Mouse (Mus musculus): ENCODE results near the gene Rnf187. TPM values are rescaled to one million over a fixed set of nuclear protein-coding genes. Genes with fewer than 3 reads are reported as not detected.

The Rnf187 gene
- polyA plus RNA-seq, 1 experiment from 2014 or later = 45.0 TPM

DNA sequence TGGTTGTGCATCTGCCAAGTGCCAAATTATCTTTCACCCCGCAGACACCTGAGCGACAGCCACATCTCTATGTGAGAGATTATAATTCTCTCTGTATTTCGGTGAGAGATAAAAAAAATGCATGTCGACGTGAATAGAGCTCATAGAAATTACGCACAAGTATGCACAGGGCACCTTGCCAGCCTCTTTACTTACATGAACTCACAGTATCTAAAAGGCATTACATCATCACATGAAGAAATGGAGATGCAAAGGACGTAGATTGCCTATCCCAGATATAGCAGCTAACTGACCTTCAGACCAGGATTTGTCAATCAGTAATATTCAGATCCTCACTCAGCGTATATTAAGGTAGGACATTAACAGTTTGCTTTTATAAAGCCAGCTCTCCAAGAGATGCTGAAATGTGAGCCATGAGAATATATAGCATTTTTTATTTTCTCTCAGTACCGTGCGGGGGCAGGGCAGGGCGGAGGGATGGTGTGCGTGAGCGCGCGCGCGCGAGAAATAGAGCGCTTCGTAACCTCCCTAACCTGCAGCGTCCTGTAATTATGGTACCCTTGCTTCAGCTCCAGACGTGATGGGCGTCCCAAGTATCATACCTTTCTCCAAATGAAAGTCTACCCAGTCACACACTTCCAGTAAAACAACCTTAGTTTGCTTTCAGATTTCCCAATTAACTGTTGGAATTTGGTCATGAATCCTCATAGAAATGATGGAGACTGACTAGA lies 9.2 kb upstream of the Rnf187 start:
- H3K27ac ChIP-seq = no peak overlapping the region
- 31% methylated on average over 22 of the region's 23 CpGs for WGBS (ENCODE audit: missing documents)
- peak overlapping the region; percentile 15; the same call in 1 of the 2 replicates for H3K4me3 ChIP-seq (ENCODE audit: inconsistent target)
- no peaks in the 10 kb centered on the region for H3K79me2 ChIP-seq (ENCODE audit: inconsistent target)
- no peaks in the 10 kb centered on the region for H3K36me3 ChIP-seq (ENCODE audit: inconsistent target)

DNA sequence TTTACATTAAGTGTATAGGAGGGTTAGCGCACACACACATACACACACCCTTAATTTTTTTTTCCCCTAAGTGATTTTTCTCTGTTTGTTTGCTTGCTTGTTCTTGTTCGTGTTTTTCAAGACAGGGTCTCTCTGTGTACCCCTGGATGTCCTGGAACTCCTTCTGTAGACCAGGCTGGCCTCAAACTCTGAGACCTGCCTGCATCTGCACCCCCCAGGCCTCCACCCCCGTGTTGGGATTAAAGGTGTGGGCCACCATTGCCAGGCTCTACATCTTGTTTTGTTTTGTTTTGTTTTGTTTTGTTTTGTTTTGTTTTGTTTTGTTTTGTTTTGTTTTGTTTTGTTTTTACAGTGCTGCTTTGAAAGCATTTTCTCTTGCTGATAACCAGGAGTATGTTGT lies 8.6 kb upstream of the Rnf187 start:
- H3K79me2 ChIP-seq (ENCODE audit: inconsistent target) = no peaks in the 10 kb centered on the region
- no peak overlapping the region for H3K4me3 ChIP-seq (ENCODE audit: inconsistent target)
- 83% methylated on average over 3 of the region's 3 CpGs for WGBS (ENCODE audit: missing documents)
- no peaks in the 10 kb centered on the region for H3K36me3 ChIP-seq (ENCODE audit: inconsistent target)
- no peak overlapping the region for H3K27ac ChIP-seq

DNA sequence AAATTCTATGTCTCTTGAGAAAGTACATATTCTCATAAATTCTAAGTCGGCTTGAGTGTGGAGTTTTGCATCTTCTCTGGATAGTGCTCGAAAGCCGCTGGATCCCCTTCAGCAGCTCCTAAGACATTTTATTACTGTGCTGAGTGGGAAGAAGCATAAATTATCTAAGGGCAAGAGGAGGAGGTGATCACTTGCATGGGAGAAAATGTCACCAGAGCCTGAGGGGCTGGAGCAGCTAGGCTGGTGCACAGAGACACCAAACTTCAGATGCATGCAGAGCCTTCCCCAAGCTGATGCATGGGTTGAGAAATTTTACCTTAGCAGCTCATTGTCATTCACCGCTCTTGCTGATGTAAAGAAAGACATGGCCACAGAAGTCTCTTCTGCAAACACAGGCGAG lies 5.4 kb upstream of the Rnf187 start:
- no peaks in the 10 kb centered on the region for H3K79me2 ChIP-seq (ENCODE audit: inconsistent target)
- no peak overlapping the region for H3K4me3 ChIP-seq (ENCODE audit: inconsistent target)
- WGBS (ENCODE audit: missing documents) = 94% methylated on average over 5 of the region's 5 CpGs

GRCm38 (mm10) chr11:58939088-58939439 lies 348 bp upstream of the Rnf187 start:
- no peak overlapping the region for H3K27ac ChIP-seq

More for the DNA sequence above, 5.4 kb upstream of the Rnf187 start:
- H3K27ac ChIP-seq = no peak overlapping the region
- no peaks in the 10 kb centered on the region for H3K36me3 ChIP-seq (ENCODE audit: inconsistent target)

GRCm38 (mm10) chr11:58937909-58938308 lies 807 bp downstream of the Rnf187 start:
- H3K4me3 ChIP-seq (ENCODE audit: inconsistent target) = peak overlapping the region; percentile 76
- H3K27ac ChIP-seq = no peak overlapping the region
- peaks cover 13% of the 10 kb centered on the region; the same call in 1 of the 2 replicates for H3K79me2 ChIP-seq (ENCODE audit: inconsistent target)
- WGBS (ENCODE audit: missing documents) = 7% methylated on average over 13 of the region's 13 CpGs
- H3K36me3 ChIP-seq (ENCODE audit: inconsistent target) = peaks cover 35% of the 10 kb centered on the region

More at GRCm38 (mm10) chr11:58939088-58939439, 348 bp upstream of the Rnf187 start:
- WGBS (ENCODE audit: missing documents) = 22% methylated on average over 6 of the region's 6 CpGs
- Histone ChIP-seq H3K4me3 (ENCODE audit: inconsistent target) (no peak overlapping the region), H3K36me3 (ENCODE audit: inconsistent target) (peaks cover 23% of the 10 kb centered on the region; the same call in 1 of the 2 replicates), H3K79me2 (ENCODE audit: inconsistent target) (peaks cover 13% of the 10 kb centered on the region; the same call in 1 of the 2 replicates)

DNA sequence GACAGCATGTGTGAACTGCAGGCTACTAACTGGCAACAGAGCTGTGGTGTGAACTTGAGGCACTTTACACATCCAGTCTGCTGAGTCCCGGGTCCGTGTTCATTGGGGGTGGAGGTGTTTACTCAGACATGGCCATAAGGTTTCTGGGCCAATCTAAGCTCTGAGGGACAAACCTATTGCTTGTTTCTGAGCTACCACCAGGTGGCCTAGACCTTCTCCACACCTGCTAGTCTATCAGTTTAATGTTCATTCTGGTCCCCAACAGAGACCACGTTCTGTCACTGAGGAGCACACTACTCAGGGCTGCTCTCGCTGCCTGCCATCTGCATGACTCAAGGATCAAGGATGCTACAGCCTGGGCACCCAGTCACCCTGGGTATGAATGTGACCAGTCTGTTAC lies 7.1 kb downstream of the Rnf187 start:
- Histone ChIP-seq H3K27ac (no peak overlapping the region), H3K36me3 (ENCODE audit: inconsistent target) (peaks cover 46% of the 10 kb centered on the region), H3K4me3 (ENCODE audit: inconsistent target) (no peak overlapping the region), H3K79me2 (ENCODE audit: inconsistent target) (no peaks in the 10 kb centered on the region)
- WGBS (ENCODE audit: missing documents) = 66% methylated on average over 4 of the region's 4 CpGs

GRCm38 (mm10) chr11:58930254-58930653 lies 8.5 kb downstream of the Rnf187 start:
- Histone ChIP-seq H3K36me3 (ENCODE audit: inconsistent target) (peaks cover 35% of the 10 kb centered on the region), H3K27ac (no peak overlapping the region), H3K79me2 (ENCODE audit: inconsistent target) (no peaks in the 10 kb centered on the region), H3K4me3 (ENCODE audit: inconsistent target) (no peak overlapping the region)
- 93% methylated on average over 3 of the region's 3 CpGs for WGBS (ENCODE audit: missing documents)

DNA sequence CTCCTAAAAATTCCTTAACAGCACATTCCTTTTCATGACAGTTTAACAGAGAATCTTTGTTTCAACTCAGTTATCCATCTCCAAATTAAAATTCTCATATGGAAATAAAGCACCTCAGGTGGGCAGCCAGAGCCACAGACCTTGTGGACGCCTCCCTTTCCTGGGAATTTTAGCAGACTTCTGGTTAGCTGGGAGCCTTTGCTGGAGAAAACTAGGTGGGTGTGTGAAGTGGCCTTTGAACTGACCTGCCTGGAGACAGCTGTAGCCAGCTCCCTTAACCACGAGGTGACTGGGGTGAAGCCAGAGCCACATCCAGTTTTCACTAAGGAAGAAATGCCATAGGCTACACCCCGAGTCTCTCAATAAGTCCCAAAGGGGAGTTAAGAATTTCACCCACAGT lies 9.1 kb downstream of the Rnf187 start:
- H3K36me3 ChIP-seq (ENCODE audit: inconsistent target) = peaks cover 30% of the 10 kb centered on the region
- 72% methylated on average over 2 of the region's 3 CpGs for WGBS (ENCODE audit: missing documents)
- H3K79me2 ChIP-seq (ENCODE audit: inconsistent target) = no peaks in the 10 kb centered on the region
- H3K4me3 ChIP-seq (ENCODE audit: inconsistent target) = no peak overlapping the region
- H3K27ac ChIP-seq = no peak overlapping the region

GRCm38 (mm10) chr11:58929055-58929454 lies 9.7 kb downstream of the Rnf187 start:
- WGBS (ENCODE audit: missing documents) = 90% methylated on average over 4 of the region's 4 CpGs
- H3K4me3 ChIP-seq (ENCODE audit: inconsistent target) = no peak overlapping the region
- no peak overlapping the region for H3K27ac ChIP-seq
- H3K79me2 ChIP-seq (ENCODE audit: inconsistent target) = no peaks in the 10 kb centered on the region
- H3K36me3 ChIP-seq (ENCODE audit: inconsistent target) = peaks cover 25% of the 10 kb centered on the region

DNA sequence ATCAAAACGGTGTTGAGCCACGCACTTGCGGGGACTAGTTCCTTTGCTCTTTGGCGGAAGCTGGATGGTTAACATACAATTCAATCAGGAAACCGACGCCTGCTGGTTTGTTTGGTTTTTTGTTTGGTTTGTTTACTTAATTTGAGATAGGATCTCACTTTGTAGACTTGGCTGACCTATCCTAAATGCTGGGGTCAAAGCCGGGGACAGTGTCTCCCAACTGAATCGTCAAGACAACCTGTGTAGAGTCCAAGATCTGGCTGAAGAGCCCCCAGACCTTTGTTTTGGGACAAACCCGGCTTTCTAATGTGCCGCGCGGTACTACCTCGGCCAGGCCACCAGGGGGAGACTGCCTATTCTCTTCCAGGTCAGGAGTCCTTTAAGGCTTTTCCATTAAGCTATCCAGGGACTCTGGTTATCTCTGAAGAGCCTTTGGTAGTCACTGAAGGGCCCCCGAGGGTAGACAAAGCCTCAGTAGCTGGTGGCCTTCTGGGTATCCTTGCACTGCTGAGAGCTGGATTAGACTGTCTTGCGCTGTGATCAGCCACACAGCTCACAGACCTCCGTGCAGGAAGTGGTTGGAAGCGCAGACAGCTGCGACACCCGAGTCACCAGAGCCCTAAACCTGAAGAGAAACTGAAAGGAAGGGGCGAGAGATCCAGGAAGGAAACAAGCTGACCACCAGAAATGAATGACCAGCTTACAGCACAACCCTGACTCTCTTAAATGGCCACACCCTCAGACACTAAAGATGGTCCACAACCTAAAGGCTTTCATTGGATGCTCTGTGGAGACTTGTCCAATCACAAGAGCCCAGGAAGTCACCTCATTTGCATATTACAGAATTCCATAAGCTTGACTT lies 10.7 kb downstream of the Rnf187 start:
- peaks cover 14% of the 10 kb centered on the region for H3K36me3 ChIP-seq (ENCODE audit: inconsistent target)
- peak overlapping the region; percentile 43 for H3K4me3 ChIP-seq (ENCODE audit: inconsistent target)
- under 1% methylated on average over 20 of the region's 20 CpGs for WGBS (ENCODE audit: missing documents)
- H3K79me2 ChIP-seq (ENCODE audit: inconsistent target) = no peaks in the 10 kb centered on the region
- H3K27ac ChIP-seq = peak overlapping the region; percentile 86

GRCm38 (mm10) chr11:58927053-58927452 lies 11.7 kb downstream of the Rnf187 start:
- Histone ChIP-seq H3K27ac (no peak overlapping the region), H3K79me2 (ENCODE audit: inconsistent target) (no peaks in the 10 kb centered on the region), H3K36me3 (ENCODE audit: inconsistent target) (peaks cover 5% of the 10 kb centered on the region), H3K4me3 (ENCODE audit: inconsistent target) (no peak overlapping the region)
- 75% methylated on average over 2 of the region's 2 CpGs for WGBS (ENCODE audit: missing documents)

GRCm38 (mm10) chr11:58926651-58927050 lies 12.1 kb downstream of the Rnf187 start:
- H3K4me3 ChIP-seq (ENCODE audit: inconsistent target) = no peak overlapping the region
- no peak overlapping the region for H3K27ac ChIP-seq
- H3K79me2 ChIP-seq (ENCODE audit: inconsistent target) = no peaks in the 10 kb centered on the region
- 90% methylated on average over 2 of the region's 3 CpGs for WGBS (ENCODE audit: missing documents)
- H3K36me3 ChIP-seq (ENCODE audit: inconsistent target) = peaks cover under 1% of the 10 kb centered on the region; the same call in 1 of the 2 replicates

GRCm38 (mm10) chr11:58922420-58922819 lies 16.3 kb downstream of the Rnf187 start:
- Histone ChIP-seq H3K79me2 (ENCODE audit: inconsistent target) (no peaks in the 10 kb centered on the region), H3K27ac (no peak overlapping the region), H3K36me3 (ENCODE audit: inconsistent target) (no peaks in the 10 kb centered on the region), H3K4me3 (ENCODE audit: inconsistent target) (no peak overlapping the region)
- 86% methylated on average over 9 of the region's 9 CpGs for WGBS (ENCODE audit: missing documents)

- 79% methylated on average over 2 of the region's 5 CpGs for WGBS (ENCODE audit: missing documents)
- H3K4me3 ChIP-seq (ENCODE audit: inconsistent target) = no peak overlapping the region
- no peak overlapping the region for H3K27ac ChIP-seq
- H3K79me2 ChIP-seq (ENCODE audit: inconsistent target) = no peaks in the 10 kb centered on the region
- no peaks in the 10 kb centered on the region for H3K36me3 ChIP-seq (ENCODE audit: inconsistent target)
Measured at GRCm38 (mm10) chr11:58918759-58919158, 20.0 kb downstream of the Rnf187 start.

Data from macrophage (primary cell).